Mouse (Mus musculus) layer of hippocampus, postnatal 25 days (tissue): ENCODE results near the gene Olfr652. TPM values are rescaled to one million over a fixed set of nuclear protein-coding genes. Genes with fewer than 3 reads are reported as not detected.

Source experiments
- DNase-seq, 2 experiments: peaks; one replicate each; pipeline ENCODE4 v3.0.0; 2022; ENCODE audit warnings: mixed read lengths in 2 of 2, low spot score in 1 of 2; ENCODE audit errors: extremely low spot score in 1 of 2
- total RNA-seq, 2 experiments: library from RNA; stranded (reverse); gene quantifications; 2 replicates each; pipeline ENCODE4 v1.2.3; 2021

Gene Olfr652
- total RNA-seq, result not detected

DNA sequence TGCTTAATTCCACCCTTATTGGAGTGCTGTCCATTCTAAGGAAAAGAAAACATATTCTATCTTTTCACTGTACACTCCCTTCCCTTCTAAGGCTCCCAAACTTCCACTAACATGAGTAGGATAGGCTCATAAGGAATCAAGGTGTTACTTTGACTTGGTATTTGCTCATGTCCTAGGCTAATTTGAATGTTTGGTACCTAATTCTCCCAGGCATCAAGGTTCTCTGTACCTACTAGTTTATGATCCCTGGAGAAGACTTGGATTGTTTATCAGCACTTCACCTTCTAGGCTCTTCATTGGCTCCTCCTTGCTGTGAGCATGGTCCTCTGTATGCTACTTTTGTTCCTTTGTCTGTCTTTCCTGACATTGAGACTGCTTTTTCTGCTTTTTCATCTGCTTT, at the start of gene Olfr652:
Olfr652 (plus strand) TSS at position 301 of the 400 bp plus-strand sequence.
- DNase-seq, result no peak

DNA sequence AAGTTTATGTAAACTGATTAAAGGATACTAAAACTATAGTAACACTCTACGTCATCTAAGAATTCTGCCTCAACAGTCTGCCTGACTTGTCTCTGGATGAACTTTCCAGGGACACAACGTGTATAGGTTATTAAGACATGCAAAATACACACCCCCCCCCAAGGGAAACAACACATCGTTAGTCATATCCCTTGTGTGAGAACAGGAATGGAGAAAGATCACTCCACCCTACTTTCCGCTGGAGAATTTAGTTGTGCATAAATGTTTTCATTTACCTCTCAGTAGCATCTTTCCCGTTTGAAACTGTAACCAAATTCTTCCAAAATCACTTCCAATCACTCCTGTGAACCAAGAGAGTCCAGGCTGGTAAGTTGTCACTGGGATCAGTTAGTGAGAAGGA, 10.9 kb upstream of the Olfr652 start, which contains the start of gene Olfr651:
Olfr651 (plus strand) TSS at position 301 of the 400 bp plus-strand sequence.
- DNase-seq, result no peak

DNA sequence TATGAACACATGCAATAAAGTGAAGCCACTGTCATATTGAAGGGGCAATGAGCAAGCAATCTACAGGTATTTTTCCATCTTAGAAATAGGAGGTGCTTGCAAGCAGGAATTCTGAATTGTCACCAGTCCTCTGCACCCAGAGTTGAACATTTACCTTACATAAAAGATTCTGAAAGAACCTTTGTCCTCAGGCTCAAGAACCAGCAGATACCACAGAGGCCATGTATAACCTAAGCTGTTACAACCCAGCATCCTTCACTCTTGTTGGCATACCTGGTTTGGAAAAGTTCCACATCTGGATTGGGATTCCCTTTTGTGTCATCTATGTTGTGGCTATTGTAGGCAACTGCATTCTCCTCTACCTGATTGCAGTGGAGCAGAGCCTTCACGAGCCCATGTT, 8.0 kb upstream of the Olfr652 start:
- DNase-seq, result no peak

DNA sequence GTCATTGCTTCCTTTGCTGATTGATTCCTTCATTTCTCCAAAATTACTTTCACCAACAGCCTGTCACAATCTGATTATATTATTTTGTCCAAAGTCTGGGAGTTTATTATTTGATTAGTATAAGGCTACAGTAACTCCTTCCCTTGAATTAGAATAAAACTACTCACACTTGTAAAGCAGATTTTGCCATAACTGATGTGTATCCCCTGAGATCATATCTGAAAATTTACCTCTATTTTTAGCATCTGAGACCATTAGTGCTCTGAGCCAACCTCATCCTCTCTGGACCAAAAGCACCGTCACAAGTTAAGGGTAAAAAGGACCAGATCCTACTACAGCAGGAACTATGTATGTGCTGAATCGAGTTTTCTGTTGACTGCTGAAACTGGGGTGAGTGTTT, 16.3 kb downstream of the Olfr652 start, which contains the start of gene Olfr653:
Olfr653 (plus strand) TSS at position 301 of the 400 bp plus-strand sequence.
- DNase-seq, result no peak

DNA sequence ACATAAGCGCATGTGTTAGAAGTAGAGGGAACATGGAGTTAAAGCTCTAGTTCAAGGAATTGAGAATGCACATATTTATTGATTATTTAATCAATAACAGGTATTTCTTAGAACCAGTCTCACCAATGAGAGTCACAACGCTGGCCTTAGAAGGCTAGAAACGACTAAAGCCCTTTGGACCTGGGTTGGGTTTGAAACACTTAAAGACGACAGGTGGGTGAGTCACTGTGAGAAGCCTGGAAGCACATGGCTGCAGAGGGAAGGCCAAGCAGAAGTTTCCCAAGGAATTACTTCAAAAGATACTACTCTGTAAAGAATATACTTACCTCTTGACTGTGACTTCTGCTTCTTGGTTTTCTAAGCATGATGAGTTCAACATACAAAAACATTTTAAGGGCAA, 20.1 kb downstream of the Olfr652 start:
- no peak for DNase-seq

DNA sequence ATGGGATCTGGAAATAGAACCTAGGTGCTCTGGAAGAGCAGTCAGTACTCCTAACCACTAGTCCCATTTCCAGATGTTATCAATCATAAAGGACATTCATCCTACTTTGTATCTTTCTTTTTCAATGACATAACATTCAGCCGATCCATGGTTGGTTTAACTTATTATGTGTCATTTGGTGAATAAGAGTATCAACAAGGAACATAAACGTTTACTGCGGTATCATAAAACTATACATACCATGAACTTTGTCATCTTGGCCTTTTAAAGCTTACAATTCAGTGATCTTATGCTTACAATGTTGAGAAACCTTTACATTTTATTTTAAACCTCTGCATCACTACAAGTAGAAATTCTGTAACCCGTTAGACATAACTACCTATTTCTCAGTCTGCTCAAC, 20.7 kb downstream of the Olfr652 start:
- DNase-seq, result no peak

DNA sequence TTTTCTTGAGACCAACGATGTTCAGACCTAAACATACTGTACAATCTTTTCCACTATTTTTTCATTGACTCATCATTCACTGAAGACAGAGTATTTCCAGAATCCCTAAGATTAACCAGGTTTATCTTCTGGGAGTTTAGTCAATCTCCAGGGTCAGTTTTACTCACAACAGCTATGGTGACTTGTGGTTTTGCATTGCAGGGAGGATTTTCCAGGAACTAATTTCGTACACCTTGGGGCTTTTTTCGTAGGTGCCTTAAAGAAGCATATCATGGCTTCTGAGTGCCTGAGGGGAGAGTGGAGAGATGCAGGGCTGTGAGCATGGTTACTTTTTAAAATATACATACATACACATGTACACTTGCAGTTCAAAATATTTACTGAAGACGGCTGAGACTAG, 26.0 kb downstream of the Olfr652 start, which contains the start of gene Olfr654:
Olfr654 (plus strand) TSS at position 301 of the 400 bp plus-strand sequence.
- DNase-seq, result no peak

DNA sequence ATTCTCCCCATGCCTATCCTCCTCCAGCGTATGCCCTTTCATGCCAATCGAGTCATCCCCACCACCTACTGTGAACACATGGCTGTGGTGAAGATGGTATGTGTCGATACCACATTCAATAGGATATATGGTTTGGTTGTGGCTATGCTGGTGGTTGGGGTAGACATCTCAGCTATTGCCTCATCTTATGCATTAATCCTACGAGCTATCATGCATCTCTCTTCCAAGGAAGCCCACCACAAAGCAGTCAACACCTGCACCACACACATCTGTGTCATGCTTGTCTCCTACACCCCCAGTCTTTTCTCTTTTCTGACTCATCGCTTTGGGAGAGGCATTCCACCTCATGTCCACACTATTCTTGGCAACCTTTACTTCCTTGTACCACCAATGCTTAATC, 27.6 kb downstream of the Olfr652 start:
- DNase-seq, result no peak

DNA sequence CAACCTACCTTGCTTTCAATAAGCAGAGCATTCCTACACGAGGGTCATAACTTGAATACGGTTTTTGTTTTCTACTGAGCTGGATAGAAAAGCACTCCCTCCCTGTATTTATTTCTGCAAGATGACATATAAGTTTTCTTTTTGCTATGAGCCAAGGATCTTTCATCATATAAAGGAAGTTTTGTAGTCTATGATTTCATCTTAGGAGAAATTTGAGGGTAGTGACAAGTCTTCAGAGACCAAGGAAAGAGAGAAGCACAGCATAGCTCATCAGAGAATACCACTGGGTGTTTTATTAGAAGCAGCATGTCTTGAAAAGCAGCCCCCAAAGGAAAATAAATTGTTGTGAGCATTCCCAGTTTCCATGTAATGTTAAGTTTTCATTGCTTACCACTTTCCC, 41.0 kb downstream of the Olfr652 start, which contains the start of gene Olfr655:
Olfr655 (minus strand) TSS at position 101 of the 400 bp plus-strand sequence.
- no peak for DNase-seq

DNA sequence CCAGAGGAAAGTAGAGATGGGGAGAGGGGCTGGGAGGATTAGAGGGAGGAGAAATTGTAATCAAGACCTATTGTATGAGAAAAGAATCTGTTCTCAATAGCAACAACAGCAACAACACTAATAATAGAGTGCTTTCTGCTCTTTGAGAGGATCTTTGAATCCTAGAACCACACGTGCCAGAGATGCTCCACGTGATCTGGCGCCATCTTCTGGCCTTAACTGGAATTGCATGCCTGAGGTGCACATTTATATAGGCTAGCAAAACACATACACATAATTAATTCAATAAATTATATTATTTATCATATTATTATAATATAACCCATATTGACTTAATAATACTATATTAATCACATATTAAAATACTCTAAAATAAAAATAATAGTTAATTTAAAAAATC, 42.5 kb downstream of the Olfr652 start:
- DNase-seq, result peak in 1 of 2 experiments; percentile 9

DNA sequence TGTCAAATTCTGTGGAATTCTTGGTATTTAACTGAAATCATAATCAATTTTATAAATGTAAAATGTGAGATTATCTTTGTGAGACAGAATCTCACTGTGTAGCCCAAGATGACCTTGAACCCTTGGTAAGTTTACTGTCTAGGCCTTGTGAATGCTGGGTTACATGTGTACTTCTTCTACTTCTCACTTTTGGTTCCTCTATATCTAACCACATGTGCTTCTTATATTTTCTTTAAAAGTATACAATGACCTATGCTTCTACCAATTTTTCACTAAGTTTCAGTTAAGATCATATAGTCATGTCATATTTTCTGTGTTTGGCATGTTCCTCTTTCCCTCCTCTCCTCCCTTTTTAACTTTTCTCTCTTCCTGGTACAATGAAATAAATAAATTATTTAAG, 44.0 kb downstream of the Olfr652 start:
- no peak for DNase-seq

DNA sequence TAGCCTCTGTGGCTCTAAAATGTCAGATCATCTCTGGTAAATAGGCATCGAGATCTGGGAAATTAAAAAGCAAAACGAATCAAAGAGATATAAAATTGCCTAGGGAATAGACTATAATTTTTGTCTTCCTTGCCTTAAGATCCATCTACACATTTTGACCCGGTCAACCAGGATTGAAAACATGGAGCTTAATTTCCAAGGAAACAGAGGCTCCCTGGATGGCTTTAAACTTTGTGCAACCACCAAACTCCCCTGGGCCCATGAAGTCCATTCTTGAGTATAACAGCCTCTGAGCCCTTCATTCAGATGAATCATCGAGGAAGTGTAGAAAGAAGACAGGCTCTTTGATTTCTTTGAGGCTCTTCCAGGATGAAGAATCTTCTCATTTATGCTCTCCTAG, 53.0 kb downstream of the Olfr652 start, which contains the start of gene Olfr656:
Olfr656 (plus strand) TSS at position 301 of the 400 bp plus-strand sequence.
- DNase-seq, result no peak

Other genes starting within 250 kb of the Olfr652 start
- 1 to 10 TPM; 1.9 to 3.2 TPM for gene Trim12a, start 245.4 kb upstream of the Olfr652 start, total RNA-seq
- gene Trim34b, start 231.4 kb upstream of the Olfr652 start, total RNA-seq, result under 1 TPM in 1 of 2 experiments, not detected in 1; 0.25 TPM
- gene Trim12c, start 207.5 kb upstream of the Olfr652 start, total RNA-seq, result 1 to 10 TPM; 1.2 to 2.1 TPM
- not detected for gene Trim30b, start 191.0 kb upstream of the Olfr652 start, total RNA-seq
- gene Trim30c, start 160.1 kb upstream of the Olfr652 start, total RNA-seq, result not detected
- gene Trim30a, start 95.7 kb upstream of the Olfr652 start, total RNA-seq, result under 1 TPM; 0.42 to 0.86 TPM
- under 1 TPM; 0.49 to 0.61 TPM for gene Trim30d, start 53.1 kb upstream of the Olfr652 start, total RNA-seq
- not detected for gene Olfr651, start 10.8 kb upstream of the Olfr652 start, total RNA-seq
- gene Olfr653, start 16.4 kb downstream of the Olfr652 start, total RNA-seq, result not detected
- not detected for gene Olfr654, start 26.1 kb downstream of the Olfr652 start, total RNA-seq
- gene Olfr655, start 40.9 kb downstream of the Olfr652 start, total RNA-seq, result not detected
- gene Olfr656, start 53.1 kb downstream of the Olfr652 start, total RNA-seq, result not detected
- gene Olfr657, start 63.9 kb downstream of the Olfr652 start, total RNA-seq, result not detected
- gene Olfr658, start 86.4 kb downstream of the Olfr652 start, total RNA-seq, result not detected
- gene Olfr659, start 105.9 kb downstream of the Olfr652 start, total RNA-seq, result not detected
- not detected for gene Olfr661, start 125.6 kb downstream of the Olfr652 start, total RNA-seq
- gene Usp17le, start 216.6 kb downstream of the Olfr652 start, total RNA-seq, result not detected